Mouse (Mus musculus) kidney, postnatal 0 days (tissue): ENCODE data around the gene Cdca8. TPM values are rescaled to one million over a fixed set of nuclear protein-coding genes. Genes with fewer than 3 reads are reported as not detected.

Source experiments
- ATAC-seq: fragments of 200-750 bp; cut with Nextera tagmentation; replicated peaks from 2 replicates; pipeline ENCODE4 v1.8.0; 2017; ENCODE audit warnings: low read depth, moderate number of reproducible peaks, moderate TSS enrichment, moderate library complexity; ENCODE audit not compliant: low FRiP score
- DNase-seq: peaks from one replicate; pipeline ENCODE4 v3.0.0-alpha.2; 2016; ENCODE audit warnings: low spot score
- H3K27ac ChIP-seq: fragments of 300-500 bp; sonication (generic); 2 replicates; pipeline ENCODE4 v1.5.1; 2014; ENCODE audit warnings: mild to moderate bottlenecking
- H3K27me3 ChIP-seq: fragments of 300-500 bp; sonication (generic); 2 replicates; pipeline ENCODE4 v1.6.1; 2014; ENCODE audit warnings: low read length, mixed read lengths; ENCODE audit not compliant: insufficient read depth
- H3K36me3 ChIP-seq: fragments of 300-500 bp; sonication (generic); 2 replicates; pipeline ENCODE4 v1.6.1; 2014; ENCODE audit warnings: low read length, mixed read lengths; ENCODE audit not compliant: insufficient read depth
- H3K4me1 ChIP-seq: fragments of 300-500 bp; sonication (generic); replicated peaks from 2 replicates; pipeline ENCODE4 v1.6.1; 2014; ENCODE audit warnings: antibody characterized with exemption, low read length, mixed read lengths; ENCODE audit not compliant: insufficient read depth
- H3K4me2 ChIP-seq: fragments of 300-500 bp; sonication (generic); 2 replicates; pipeline ENCODE4 v1.6.1; 2014; ENCODE audit warnings: mild to moderate bottlenecking, low read length, moderate library complexity, mixed read lengths
- H3K4me3 ChIP-seq: fragments of 300-500 bp; sonication (generic); replicated peaks from 2 replicates; pipeline ENCODE4 v1.5.1; 2014; ENCODE audit warnings: low read depth, low read length
- H3K9ac ChIP-seq: fragments of 300-500 bp; sonication (generic); 2 replicates; pipeline ENCODE4 v1.6.1; 2014; ENCODE audit warnings: low read depth, low read length
- H3K9me3 ChIP-seq: fragments of 300-500 bp; sonication (generic); replicated peaks from 2 replicates; pipeline ENCODE4 v1.6.1; 2016; ENCODE audit warnings: low read length, inconsistent platforms, mixed read lengths
- CTCF ChIP-seq: IDR thresholded peaks from 2 replicates; pipeline ENCODE4 v1.5.1; 2016; ENCODE audit warnings: antibody characterized with exemption, low read depth, mild to moderate bottlenecking, moderate library complexity
- WGBS: fragments of 180-500 bp; shearing (Covaris S2); extraction: QIAGEN DNeasy Blood & Tissue Kit; methylation state at CpG from one replicate; pipeline ENCODE4 v1.1.7; 2014; 5-methylcytosine and 5-hydroxymethylcytosine counted together
- polyA plus RNA-seq: library from polyadenylated mRNA; unstranded; fragments of >200 nt; fragmentation: Nextera tagmentation; extraction: Ambion mirVana; gene quantifications from 2 replicates; pipeline ENCODE4 v1.2.1, GENCODE M21; 2015

Cdca8 gene
- polyA plus RNA-seq, 1 experiment from 2014 or later = 42.8 TPM

GRCm38 (mm10) chr4:124905417-124905816, 33.7 kb downstream of the Cdca8 start:
- no peak overlapping the region for H3K4me2 ChIP-seq
- no peak overlapping the region for H3K27ac ChIP-seq
- no peak overlapping the region for H3K4me3 ChIP-seq
- H3K9me3 ChIP-seq = no peaks in the 10 kb centered on the region
- TF ChIP-seq CTCF = peak; percentile 27
- WGBS = 70% methylated on average over 4 of the region's 4 CpGs
- ATAC-seq (no peak), DNase-seq (no peak)
- 0 out of 2 replicates have a peak, but pooled peaks cover 8% of the 10 kb centered on the region for H3K4me1 ChIP-seq
- no peak overlapping the region for H3K9ac ChIP-seq
- no peaks in the 10 kb centered on the region for H3K36me3 ChIP-seq
- H3K27me3 ChIP-seq = no peaks in the 10 kb centered on the region

- Histone ChIP-seq H3K4me2 (no peak overlapping the region), H3K4me1 (no peaks in the 10 kb centered on the region), H3K27ac (no peak overlapping the region), H3K9me3 (no peaks in the 10 kb centered on the region), H3K4me3 (no peak overlapping the region), H3K36me3 (no peaks in the 10 kb centered on the region), H3K9ac (no peak overlapping the region), H3K27me3 (peaks cover 9% of the 10 kb centered on the region)
- WGBS = 60% methylated on average over 5 of the region's 5 CpGs
- DNase-seq (no peak), ATAC-seq (no peak)
- TF ChIP-seq CTCF = no peak
Measured at GRCm38 (mm10) chr4:124899906-124900305, 39.2 kb downstream of the Cdca8 start.

GRCm38 (mm10) chr4:124898428-124898827, 40.7 kb downstream of the Cdca8 start:
- Histone ChIP-seq H3K4me3 (no peak overlapping the region), H3K9me3 (no peaks in the 10 kb centered on the region), H3K27ac (no peak overlapping the region), H3K27me3 (peaks cover 24% of the 10 kb centered on the region), H3K36me3 (no peaks in the 10 kb centered on the region), H3K4me2 (no peak overlapping the region), H3K9ac (no peak overlapping the region), H3K4me1 (no peaks in the 10 kb centered on the region)
- ATAC-seq (no peak), DNase-seq (no peak)
- TF ChIP-seq CTCF = no peak
- 52% methylated on average over 10 of the region's 10 CpGs for WGBS

- DNase-seq = no peak
- no peaks in the 10 kb centered on the region for H3K36me3 ChIP-seq
- 2% methylated on average over 75 of the region's 83 CpGs for WGBS
- peaks cover 25% of the 10 kb centered on the region for H3K27me3 ChIP-seq
- no peak for TF ChIP-seq CTCF
- no peak overlapping the region for H3K27ac ChIP-seq
- H3K9me3 ChIP-seq = no peaks in the 10 kb centered on the region
- ATAC-seq = 0 out of 2 replicates have a peak, but pooled peaks have one; percentile 36
- no peak overlapping the region for H3K9ac ChIP-seq
- peak overlapping the region; percentile 35 for H3K4me3 ChIP-seq
- no peaks in the 10 kb centered on the region for H3K4me1 ChIP-seq
- H3K4me2 ChIP-seq = peak overlapping the region; percentile 70
Measured at GRCm38 (mm10) chr4:124894508-124895428, 44.3 kb downstream of the Cdca8 start.

GRCm38 (mm10) chr4:124893769-124894168, 45.3 kb downstream of the Cdca8 start:
- no peak overlapping the region for H3K4me3 ChIP-seq
- H3K4me1 ChIP-seq = no peaks in the 10 kb centered on the region
- H3K9ac ChIP-seq = no peak overlapping the region
- ATAC-seq (no peak), DNase-seq (no peak)
- H3K27ac ChIP-seq = no peak overlapping the region
- no peak for TF ChIP-seq CTCF
- no peak overlapping the region for H3K4me2 ChIP-seq
- peaks cover 25% of the 10 kb centered on the region for H3K27me3 ChIP-seq
- H3K9me3 ChIP-seq = no peaks in the 10 kb centered on the region
- 29% methylated on average over 6 of the region's 6 CpGs for whole genome bisulfite sequencing
- H3K36me3 ChIP-seq = no peaks in the 10 kb centered on the region

GRCm38 (mm10) chr4:124890831-124891230, 48.3 kb downstream of the Cdca8 start:
- 63% methylated on average over 5 of the region's 5 CpGs for WGBS
- Histone ChIP-seq H3K4me3 (no peak overlapping the region), H3K27ac (no peak overlapping the region), H3K4me1 (no peaks in the 10 kb centered on the region), H3K4me2 (no peak overlapping the region), H3K27me3 (peaks cover 21% of the 10 kb centered on the region), H3K9me3 (no peaks in the 10 kb centered on the region), H3K9ac (no peak overlapping the region), H3K36me3 (no peaks in the 10 kb centered on the region)
- no peak for TF ChIP-seq CTCF
- ATAC-seq = no peak
- no peak for DNase-seq
